Mouse (Mus musculus) inflammation-experienced regulatory T-cells (primary cell): ENCODE results near the gene Ppp1r3c. TPM values are rescaled to one million over a fixed set of nuclear protein-coding genes. Genes with fewer than 3 reads are reported as not detected.

Source experiments
- polyA plus RNA-seq, 2 experiments: library from polyadenylated mRNA; unstranded; fragments of 100-300 nt; shearing (Covaris generic); gene quantifications; one replicate each; pipeline ENCODE4 v1.2.1; 2017

Gene Ppp1r3c
- polyA plus RNA-seq: under 1 TPM; 0.40 to 0.68 TPM

GRCm38 (mm10) chr19:36736537-36736936 lies at the start of gene Ppp1r3c:
TSS of gene Ppp1r3c (minus strand) at chr19:36736653.

Other genes with a start within 250 kb of the Ppp1r3c start
- 1 to 10 TPM; 4.2 to 8.4 TPM for gene Hectd2, start 182.0 kb downstream of the Ppp1r3c start, polyA plus RNA-seq
- 100 to 1,000 TPM; 140 to 172 TPM for gene Tnks2, start 97.6 kb upstream of the Ppp1r3c start, polyA plus RNA-seq
- gene Fgfbp3, start 183.0 kb upstream of the Ppp1r3c start, polyA plus RNA-seq: 1 to 10 TPM in 1 of 2 experiments, under 1 TPM in 1; 0.55 to 4.0 TPM
- 10 to 100 TPM; 24.5 to 27.1 TPM for gene Btaf1, start 189.4 kb upstream of the Ppp1r3c start, polyA plus RNA-seq